Mouse (Mus musculus) erythroblast, embryonic 14.5 days (primary cell): ENCODE measurements around the gene March10.

Experiments
- GATA1 ChIP-seq: IDR thresholded peaks from 2 replicates; pipeline ENCODE4 v1.6.1; 2012; ENCODE audit warnings: low read length, inconsistent platforms, mixed read lengths
- TAL1 ChIP-seq: IDR thresholded peaks from 3 replicates; pipeline ENCODE4 v1.6.1; 2012; ENCODE audit warnings: low read length, inconsistent platforms, mixed read lengths

DNA sequence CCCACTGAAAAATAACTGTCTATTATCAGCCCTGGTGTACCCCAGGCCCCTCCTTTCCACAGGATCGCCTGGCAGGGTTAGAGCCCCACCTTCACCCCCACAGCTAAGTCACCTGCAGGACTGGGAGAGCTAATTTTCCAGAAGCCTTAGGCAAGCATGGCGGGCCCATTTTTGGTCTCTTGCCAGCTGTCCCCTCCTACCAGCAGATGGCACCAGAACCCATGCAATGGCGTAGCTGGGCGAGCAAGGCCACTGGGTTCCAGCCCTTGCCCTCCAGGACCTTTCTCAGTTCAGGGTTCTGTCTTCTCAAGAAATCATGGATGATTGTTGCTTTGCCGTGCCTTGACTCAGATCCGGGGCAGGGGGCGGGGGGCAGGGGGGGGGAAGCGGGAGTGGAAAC is 124.1 kb downstream of the March10 start:
- no peak for TF ChIP-seq GATA1
- TF ChIP-seq TAL1, result no peak
